In genomic region chr6:82041488-82042295, GRCm38 (mm10) we compare ENCODE assay signal across 7 mouse cellular contexts. TPM values are rescaled to one million over a fixed set of nuclear protein-coding genes. Genes with fewer than 3 reads are reported as not detected.
A peak's percentile ranks its signal among the peaks of the same experiment; 100 is the strongest.
DNase-seq lines count a peak whose midpoint lies in the region; ATAC-seq and TF ChIP-seq lines count a peak whose summit lies in the region.

No protein-coding gene starts in this region.

- peak overlapping the region; percentile 82 for H3K4me3 ChIP-seq in E14TG2a.4 (replicated peaks; ENCODE audit: low read length)
- H3K4me3 ChIP-seq in forebrain, embryonic 11.5 days (ENCODE audit: low read depth, low read length): peak overlapping the region; percentile 50
- H3K4me3 ChIP-seq in hindbrain, embryonic 13.5 days: peak overlapping the region; percentile 50
- peak overlapping the region; percentile 96 for H3K4me3 ChIP-seq in liver, adult 2 months (ENCODE audit: insufficient read depth, low read depth, low read length)

- no peaks in the 10 kb centered on the region for H3K36me3 ChIP-seq in E14TG2a.4 (ENCODE audit: insufficient read depth, low read length)
- H3K36me3 ChIP-seq in forebrain, embryonic 11.5 days (ENCODE audit: control insufficient read depth, insufficient read depth, low read length): no peaks in the 10 kb centered on the region
- no peaks in the 10 kb centered on the region for H3K36me3 ChIP-seq in hindbrain, embryonic 13.5 days
- H3K36me3 ChIP-seq in liver, adult 2 months (ENCODE audit: control insufficient read depth, insufficient read depth, low read length): no peaks in the 10 kb centered on the region; the same call in 1 of the 2 replicates

- H3K4me2 ChIP-seq in forebrain, embryonic 11.5 days (ENCODE audit: low read depth, low read length, severe bottlenecking): peak overlapping the region; percentile 94
- H3K4me2 ChIP-seq in hindbrain, embryonic 13.5 days: peak overlapping the region; percentile 98

- peaks cover 31% of the 10 kb centered on the region for H3K79me2 ChIP-seq in liver, adult 2 months (ENCODE audit: control insufficient read depth, insufficient read depth, low read length)

- TF ChIP-seq CTCF in E14TG2a.4 (conservative IDR thresholded peaks at IDR 0.05; ENCODE audit: low read length): no peak
- no peak for TF ChIP-seq CTCF in liver, adult 2 months (IDR thresholded peaks at IDR 0.05; ENCODE audit: low read depth, low read length)

- 0 out of 2 replicates have a peak, but pooled peaks have one; percentile 52 for TF ChIP-seq POLR2A in liver, adult 2 months (IDR thresholded peaks at IDR 0.05; ENCODE audit: extremely low read depth, insufficient read depth, low read length)

- no peak overlapping the region for H3K27ac ChIP-seq in forebrain, embryonic 11.5 days (ENCODE audit: low read depth, low read length)
- H3K27ac ChIP-seq in hindbrain, embryonic 13.5 days: no peak overlapping the region
- H3K27ac ChIP-seq in liver, adult 2 months (replicated peaks; ENCODE audit: insufficient read depth, low read depth, low read length): peak overlapping the region; percentile 99

- DNase-seq in NIH3T3 (ENCODE audit: low read depth): peak; percentile 33
- peak; percentile 71 for DNase-seq in forebrain, embryonic 11.5 days (ENCODE audit: low spot score)
- DNase-seq in liver, adult 2 months (ENCODE audit: extremely low read depth, low read depth, low spot score): peak; percentile 78
- peak; percentile 68 for DNase-seq in neural tube, embryonic 10.5 days (ENCODE audit: extremely low spot score, low spot score)
- no peak for DNase-seq in adipocyte (ENCODE audit: low spot score)

- peak overlapping the region; percentile 53 for H3K9ac ChIP-seq in forebrain, embryonic 11.5 days (ENCODE audit: low read length)
- H3K9ac ChIP-seq in hindbrain, embryonic 13.5 days: peak overlapping the region; percentile 68
- H3K9ac ChIP-seq in liver, adult 2 months (ENCODE audit: low read depth, low read length): peak overlapping the region; percentile 97

- H3K4me1 ChIP-seq in E14TG2a.4 (replicated peaks; ENCODE audit: low read depth, low read length): peaks cover 55% of the 10 kb centered on the region
- peaks cover 5% of the 10 kb centered on the region; the same call in 1 of the 2 replicates for H3K4me1 ChIP-seq in forebrain, embryonic 11.5 days (replicated peaks; ENCODE audit: control insufficient read depth, insufficient read depth, low read length)
- peaks cover 19% of the 10 kb centered on the region for H3K4me1 ChIP-seq in hindbrain, embryonic 13.5 days (replicated peaks)
- H3K4me1 ChIP-seq in liver, adult 2 months (ENCODE audit: control insufficient read depth, insufficient read depth, low read length): peaks cover 30% of the 10 kb centered on the region

- ATAC-seq in forebrain, embryonic 11.5 days (replicated peaks; ENCODE audit: low FRiP score): peak; percentile 66
- peak; percentile 38; the same call in 1 of the 2 replicates for ATAC-seq in hindbrain, embryonic 13.5 days (ENCODE audit: low FRiP score)

- WGBS in forebrain, embryonic 11.5 days: 1% methylated on average over 42 of the region's 50 CpGs
- WGBS in hindbrain, embryonic 13.5 days: under 1% methylated on average over 42 of the region's 50 CpGs
- WGBS in liver, adult 2 months: under 1% methylated on average over 45 of the region's 50 CpGs

- no peaks in the 10 kb centered on the region for H3K9me3 ChIP-seq in E14TG2a.4 (ENCODE audit: low read length)
- H3K9me3 ChIP-seq in forebrain, embryonic 11.5 days (ENCODE audit: control insufficient read depth, low read length): no peaks in the 10 kb centered on the region
- no peaks in the 10 kb centered on the region for H3K9me3 ChIP-seq in hindbrain, embryonic 13.5 days

- H3K27me3 ChIP-seq in E14TG2a.4 (ENCODE audit: insufficient read depth, low read length): peaks cover 60% of the 10 kb centered on the region
- H3K27me3 ChIP-seq in forebrain, embryonic 11.5 days (ENCODE audit: control insufficient read depth, insufficient read depth, low read length): peaks cover 19% of the 10 kb centered on the region
- H3K27me3 ChIP-seq in hindbrain, embryonic 13.5 days: peaks cover 66% of the 10 kb centered on the region
- H3K27me3 ChIP-seq in liver, adult 2 months (ENCODE audit: control insufficient read depth, insufficient read depth, low read length): no peaks in the 10 kb centered on the region

RNA-seq across cellular contexts. Expression of gene Eva1a, which starts 0.8 kb away (rescaled TPM):
- 2.7 and 3.7 TPM in 2 replicates for polyA plus RNA-seq in forebrain, embryonic 11.5 days (2014; fragmentation: Nextera tagmentation; extraction: Ambion mirVana)
- 0.96 and 1.1 TPM in 2 replicates for polyA plus RNA-seq in hindbrain, embryonic 13.5 days (2015; fragmentation: Nextera tagmentation; extraction: Ambion mirVana)
- 97.7 and 104 TPM in 2 replicates for total RNA-seq in liver, adult 2 months (2014; rRNA removed)
- 75.4 and 87.4 TPM in 2 replicates for polyA plus RNA-seq in liver, adult 2 months (2012; rRNA removed)

Comparison
In these comparisons a context has a peak if more than half of its experiments do, and no peak if none do; other contexts are left out.
1. RNA of gene Eva1a, which starts 0.8 kb away (polyA plus RNA-seq): 75.4 to 87.4 TPM in liver, adult 2 months; 2.7 to 3.7 TPM in forebrain, embryonic 11.5 days and 0.96 to 1.1 TPM in hindbrain, embryonic 13.5 days; every median in the first group is over 10 times any median in the second.
2. Peak in every context shown above with its lines, with median percentiles within 50 percentile points of each other: H3K4me3 ChIP-seq and H3K9ac ChIP-seq.